Mouse (Mus musculus): ENCODE measurements at regions not wholly inside any gene's neighbourhood (a gene's known extent, or its start where the extent isn't known, plus 50 kb on each side); places are given as distances from the start of the nearest gene placed in this dataset.

DNA sequence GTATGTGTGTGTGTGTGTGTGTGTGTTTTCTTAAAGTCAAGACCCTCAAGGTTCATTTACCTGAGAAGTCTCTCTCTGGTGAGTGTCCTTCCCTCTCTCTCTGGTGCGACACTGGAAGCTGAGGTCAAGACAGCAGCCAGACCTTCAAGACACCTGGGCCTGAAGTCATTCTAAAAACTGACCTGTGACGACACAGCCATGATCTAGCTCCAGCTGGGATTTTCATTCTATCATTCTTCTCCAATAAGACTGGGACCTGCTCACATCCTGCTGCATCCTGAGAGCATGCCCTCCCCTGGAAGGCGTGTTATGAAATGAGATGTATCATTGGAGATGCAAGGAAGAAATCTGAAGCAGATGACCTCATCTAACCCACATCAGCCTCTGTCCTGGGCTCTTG, 118.4 kb upstream of the Adamts9 start:
- DNase-seq (ENCODE audit: extremely low spot score, low read depth, low spot score): no peak

DNA sequence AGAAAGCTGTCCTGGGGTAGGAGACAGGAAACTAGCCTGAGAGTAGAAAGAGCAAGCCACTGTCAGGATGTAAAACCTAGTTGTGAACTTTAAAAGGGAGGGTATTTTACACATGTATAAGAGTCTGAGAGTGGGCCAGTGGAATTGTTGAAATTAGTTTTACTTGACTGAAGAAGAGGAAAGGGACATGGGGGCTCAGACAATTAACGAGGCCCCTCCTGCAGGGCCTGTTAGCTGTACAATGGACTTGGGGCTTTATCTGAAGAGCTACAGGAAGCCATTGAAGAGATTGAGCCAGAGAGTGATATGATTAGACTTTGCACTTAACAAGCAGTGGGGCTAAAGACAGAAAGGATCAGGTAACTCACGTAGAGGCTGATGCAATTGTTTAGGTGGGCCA, 102.2 kb upstream of the Adamts9 start:
- DNase-seq (ENCODE audit: extremely low spot score, low read depth, low spot score): no peak

DNA sequence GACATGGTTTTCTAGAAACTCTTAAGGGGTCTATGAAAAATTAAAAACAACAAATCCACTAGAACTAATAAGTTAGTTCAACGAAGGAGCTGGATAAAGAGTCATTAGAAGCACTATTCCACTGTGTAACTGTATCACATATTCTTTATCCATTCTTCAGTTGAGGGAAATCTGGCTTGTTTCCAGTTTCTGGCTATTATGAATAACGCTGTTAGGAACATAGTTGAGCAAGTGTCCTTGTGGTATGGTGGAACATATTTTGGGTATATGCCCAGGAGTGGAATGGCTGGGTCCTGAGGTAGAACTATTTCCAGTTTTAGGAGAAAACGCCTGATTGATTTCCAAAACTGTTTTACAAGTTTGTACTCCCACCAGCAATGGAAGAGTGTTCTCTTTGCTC, 97.7 kb upstream of the Adamts9 start:
- DNase-seq (ENCODE audit: extremely low spot score, low read depth, low spot score): no peak

DNA sequence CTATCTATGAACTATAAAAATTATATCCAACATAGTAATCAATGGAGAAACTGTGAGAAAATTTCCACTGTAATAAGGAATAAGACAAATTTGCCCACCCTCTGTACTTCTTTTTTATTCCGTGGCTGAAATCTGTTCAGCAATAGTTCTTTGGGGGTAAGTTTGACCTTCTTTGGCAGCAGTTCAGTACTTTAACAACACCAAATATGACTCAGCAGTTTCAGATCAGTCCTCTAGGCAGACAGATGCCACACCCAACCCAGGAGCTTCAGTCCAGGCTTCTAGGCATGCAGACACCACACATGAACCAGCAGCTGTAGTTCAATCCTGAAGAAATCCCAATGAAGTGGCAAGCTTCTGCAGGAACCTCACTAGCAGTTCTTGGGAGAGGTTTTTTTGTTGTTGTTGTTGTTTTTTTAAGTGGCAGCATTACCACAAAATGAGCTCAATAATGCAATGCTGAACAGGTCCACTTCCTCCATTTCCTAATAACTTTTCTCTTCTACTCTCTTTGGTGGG, 88.6 kb upstream of the Adamts9 start:
- DNase-seq (ENCODE audit: extremely low spot score, low read depth, low spot score): no peak

DNA sequence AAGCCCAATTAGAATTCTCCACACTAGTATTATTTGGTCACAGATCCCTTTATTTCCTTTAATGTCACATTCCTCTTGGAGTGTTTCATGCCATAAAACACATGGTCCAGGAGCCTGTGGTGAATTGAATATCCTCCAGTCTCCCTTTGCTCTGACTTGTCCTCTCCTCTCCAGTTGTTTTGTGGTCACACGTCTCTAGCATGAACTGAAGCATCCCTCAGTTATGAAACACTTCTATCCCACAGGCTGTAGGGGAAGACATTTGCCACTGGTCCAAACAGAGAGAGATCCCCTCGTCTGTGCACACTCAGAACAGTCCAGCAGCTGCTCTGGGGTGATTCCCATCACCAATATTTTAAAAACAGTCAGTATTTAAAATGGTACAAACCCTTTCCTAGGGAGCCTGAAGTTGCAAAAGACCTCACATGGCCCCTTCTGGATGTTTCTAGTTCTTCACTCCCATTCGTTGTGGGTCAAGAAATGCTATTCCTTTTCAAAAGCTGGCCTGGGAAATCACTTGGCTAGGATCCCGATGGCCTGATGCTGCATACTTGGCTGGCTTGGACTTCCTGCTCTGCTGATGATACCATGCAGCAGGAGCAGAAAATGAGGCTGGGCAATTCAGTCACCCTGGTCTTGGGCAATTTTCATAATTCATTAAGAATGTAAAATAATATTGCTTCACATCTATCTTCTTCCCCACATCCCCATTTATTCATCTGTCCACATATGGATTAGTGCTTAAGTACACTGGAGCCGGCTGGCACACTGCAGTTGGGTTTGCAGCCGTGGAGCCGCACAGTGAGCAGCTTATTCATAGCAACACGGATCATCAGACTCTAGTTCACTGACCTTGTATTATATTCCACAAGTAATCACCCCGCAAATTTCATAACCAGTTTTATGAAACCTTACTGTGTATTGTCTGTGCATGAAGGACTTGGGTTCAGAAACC, 83.1 kb upstream of the Adamts9 start:
- no peak for DNase-seq (ENCODE audit: extremely low spot score, low read depth, low spot score)

DNA sequence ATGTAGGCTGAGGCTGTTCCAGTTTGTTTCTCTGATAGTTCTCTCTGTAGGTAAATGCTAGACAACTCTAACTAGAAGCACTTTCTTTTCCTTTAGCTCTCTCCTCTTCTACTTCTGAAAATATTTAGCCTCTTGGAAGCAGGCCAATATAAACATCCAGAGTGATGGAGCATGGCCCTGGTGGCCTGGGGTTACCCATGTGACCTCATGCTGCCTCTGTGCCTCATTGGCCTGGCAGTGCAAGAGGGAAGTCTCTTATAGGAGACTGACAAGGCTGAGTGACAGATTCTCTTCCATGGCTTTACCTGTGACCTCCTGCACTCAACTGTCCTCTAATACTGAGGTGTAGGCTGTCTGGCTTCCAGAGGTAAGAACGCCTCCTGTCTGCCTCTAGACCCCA, 71.2 kb upstream of the Adamts9 start:
- DNase-seq (ENCODE audit: extremely low spot score, low read depth, low spot score): no peak

DNA sequence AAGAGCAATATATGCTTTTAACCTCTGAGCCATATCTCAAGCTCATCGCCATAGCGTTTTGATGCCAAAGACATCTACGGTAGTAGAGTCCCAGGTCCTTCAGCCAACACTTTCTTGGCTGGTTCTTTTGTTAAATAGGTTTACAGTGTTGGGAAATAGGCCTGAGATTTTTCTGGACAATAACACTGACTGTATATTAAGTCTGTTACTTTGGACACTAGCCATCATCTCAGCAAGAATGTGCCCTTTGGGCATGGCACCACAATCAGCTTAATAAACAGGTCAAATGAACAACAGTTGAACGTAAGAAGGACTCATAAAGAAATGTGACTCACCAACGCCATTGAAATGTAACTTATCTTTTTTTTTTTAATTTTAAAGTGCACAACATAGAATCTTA, 68.6 kb upstream of the Adamts9 start:
- DNase-seq (ENCODE audit: extremely low spot score, low read depth, low spot score): no peak

DNA sequence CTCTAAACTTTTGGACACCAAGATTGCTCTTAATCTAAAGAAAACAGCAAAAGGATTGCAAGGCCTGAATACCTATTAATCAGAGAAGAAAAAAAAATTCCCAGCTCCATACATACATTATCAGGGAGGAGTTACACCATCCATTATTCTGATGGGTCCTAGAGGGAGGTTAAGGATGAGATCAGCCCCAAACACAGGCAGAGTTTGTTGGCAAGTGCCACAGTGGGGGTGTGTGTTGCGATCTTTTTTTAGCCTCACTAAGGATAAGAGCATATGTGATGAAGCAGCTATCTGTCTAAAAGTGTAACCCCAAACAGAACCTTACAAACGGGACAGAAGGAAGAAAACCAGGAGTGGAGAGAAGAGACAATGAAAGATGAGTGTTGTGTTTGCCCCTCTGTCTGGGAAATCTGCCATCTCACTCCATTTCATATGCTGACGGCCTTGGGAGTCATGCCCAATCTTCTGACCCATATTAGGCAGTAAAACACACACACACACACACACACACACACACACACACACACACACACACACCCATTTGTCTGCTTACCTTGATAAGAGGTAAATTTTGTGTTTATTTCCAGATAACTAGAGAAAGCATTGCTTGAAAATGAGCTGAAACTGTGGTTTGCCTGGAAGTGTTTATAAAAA, 61.4 kb upstream of the Adamts9 start:
- no peak for DNase-seq (ENCODE audit: extremely low spot score, low read depth, low spot score)

DNA sequence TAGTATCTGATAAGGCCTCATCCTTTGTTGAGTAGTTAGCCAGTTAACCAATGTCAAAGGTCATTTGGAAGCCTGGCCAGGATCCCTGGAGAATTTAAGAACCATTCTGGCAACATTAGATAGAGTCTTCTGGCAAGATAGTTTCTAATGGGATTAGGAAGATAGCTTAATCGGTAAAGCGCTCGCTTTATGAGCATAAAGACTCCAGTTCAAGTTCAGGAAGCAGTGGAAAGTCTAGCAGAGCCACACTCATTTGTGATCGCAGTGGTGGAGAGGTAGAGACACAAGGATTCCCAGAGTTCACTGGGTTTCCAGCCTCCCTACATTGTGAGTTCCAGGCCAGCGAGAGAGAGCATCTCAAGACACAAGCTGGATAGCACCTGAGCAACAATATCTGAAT, 60.5 kb upstream of the Adamts9 start:
- no peak for DNase-seq (ENCODE audit: extremely low spot score, low read depth, low spot score)

DNA sequence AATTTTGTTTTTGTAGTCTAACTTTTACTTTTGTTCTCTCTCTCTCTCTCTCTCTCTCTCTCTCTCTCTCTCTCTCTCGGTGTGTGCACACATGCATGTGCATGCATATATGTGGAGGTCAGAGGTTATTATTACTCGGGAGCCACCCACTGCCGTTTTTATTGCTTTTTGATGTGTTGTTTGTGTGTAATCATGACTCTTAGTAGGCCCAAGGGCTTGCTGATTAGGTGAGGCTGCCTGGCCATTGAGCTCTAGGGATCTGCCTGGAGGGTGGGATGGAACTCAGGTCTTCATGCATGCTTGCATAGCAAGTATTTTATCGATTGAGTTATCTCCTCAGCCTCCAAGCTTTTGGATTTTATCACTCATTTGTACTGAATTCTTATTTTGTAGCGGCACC, 50.4 kb upstream of the Adamts9 start:
- DNase-seq (ENCODE audit: extremely low spot score, low read depth, low spot score): no peak

Data from hindlimb bud, embryonic 11.5 days (tissue).